Mouse (Mus musculus) hindbrain, embryonic 16.5 days (tissue): ENCODE measurements at regions not wholly inside any gene's neighbourhood (a gene's known extent, or its start where the extent isn't known, plus 50 kb on each side); places are given as distances from the start of the nearest gene placed in this dataset.
"Not testable (repeated sequence)": the region's sequence is repeated elsewhere in the genome, so short reads cannot be mapped to it uniquely, and the experiment has no call there.

ENCODE experiments used
- ATAC-seq: fragments of 200-750 bp; cut with Nextera tagmentation; 2 replicates; pipeline ENCODE4 v1.8.0; 2017; ENCODE audit warnings: moderate TSS enrichment, moderate library complexity
- H3K27ac ChIP-seq: fragments of 300-500 bp; sonication (generic); 2 replicates; pipeline ENCODE4 v1.5.1; 2014; ENCODE audit warnings: low read depth, mild to moderate bottlenecking, control low read depth, low read length, moderate library complexity
- H3K27me3 ChIP-seq: fragments of 300-500 bp; sonication (generic); replicated peaks from 2 replicates; pipeline ENCODE4 v1.6.1; 2014; ENCODE audit warnings: low read length; ENCODE audit not compliant: control insufficient read depth, insufficient read depth
- H3K36me3 ChIP-seq: fragments of 300-500 bp; sonication (generic); 2 replicates; pipeline ENCODE4 v1.6.1; 2014; ENCODE audit warnings: mild to moderate bottlenecking, low read length, moderate library complexity, mixed read lengths; ENCODE audit not compliant: control insufficient read depth, insufficient read depth
- H3K4me1 ChIP-seq: fragments of 300-500 bp; sonication (generic); 2 replicates; pipeline ENCODE4 v1.6.1; 2014; ENCODE audit warnings: low read depth, low read length; ENCODE audit not compliant: control insufficient read depth, insufficient read depth
- H3K4me2 ChIP-seq: fragments of 300-500 bp; sonication (generic); 2 replicates; pipeline ENCODE4 v1.6.1; 2014; ENCODE audit warnings: mild to moderate bottlenecking, low read length, control low read depth, moderate library complexity
- H3K4me3 ChIP-seq: fragments of 300-500 bp; sonication (generic); 2 replicates; pipeline ENCODE4 v1.5.1; 2014; ENCODE audit warnings: mild to moderate bottlenecking, low read length, control low read depth, moderate library complexity
- H3K9ac ChIP-seq: fragments of 300-500 bp; sonication (generic); 2 replicates; pipeline ENCODE4 v1.6.1; 2014; ENCODE audit warnings: low read depth, mild to moderate bottlenecking, control low read depth, low read length, moderate library complexity
- H3K9me3 ChIP-seq: fragments of 300-500 bp; sonication (generic); 2 replicates; pipeline ENCODE4 v1.6.1; 2014; ENCODE audit warnings: mild to moderate bottlenecking, low read length, moderate library complexity; ENCODE audit not compliant: control insufficient read depth
- WGBS: fragments of 180-500 bp; shearing (Covaris S2); extraction: QIAGEN DNeasy Blood & Tissue Kit; methylation state at CpG from one replicate; pipeline ENCODE4 v1.1.7; 2014; 5-methylcytosine and 5-hydroxymethylcytosine counted together

DNA sequence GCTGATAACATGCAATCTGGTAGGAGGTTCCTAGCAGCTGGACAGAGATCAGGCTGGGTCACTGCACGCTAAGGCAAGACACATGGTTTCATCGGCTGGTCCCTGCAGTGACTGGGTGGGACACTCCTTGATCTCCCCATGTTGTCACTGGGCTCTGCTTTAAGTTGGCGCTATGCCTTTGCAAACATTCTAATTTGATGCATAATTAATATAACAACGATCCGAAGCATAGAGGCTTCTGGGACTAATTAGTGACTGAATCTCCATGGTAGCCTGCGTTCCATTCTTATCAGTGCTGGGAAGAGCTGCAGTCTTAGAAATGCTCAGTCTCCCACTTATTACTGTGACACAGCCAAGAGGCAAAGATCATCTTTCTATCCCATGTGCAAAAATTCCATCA, 186.8 kb downstream of the Snx19 start:
- ATAC-seq, result 0 out of 2 replicates have a peak, but pooled peaks have one; percentile 42
- 42% methylated on average over 6 of the region's 6 CpGs for WGBS
- no peaks in the 10 kb centered on the region for H3K36me3 ChIP-seq
- no peak overlapping the region for H3K9ac ChIP-seq
- no peaks in the 10 kb centered on the region for H3K27me3 ChIP-seq
- H3K4me1 ChIP-seq, result peaks cover 5% of the 10 kb centered on the region
- H3K9me3 ChIP-seq, result no peaks in the 10 kb centered on the region
- H3K4me2 ChIP-seq, result no peak overlapping the region
- no peak overlapping the region for H3K4me3 ChIP-seq
- H3K27ac ChIP-seq, result no peak overlapping the region

DNA sequence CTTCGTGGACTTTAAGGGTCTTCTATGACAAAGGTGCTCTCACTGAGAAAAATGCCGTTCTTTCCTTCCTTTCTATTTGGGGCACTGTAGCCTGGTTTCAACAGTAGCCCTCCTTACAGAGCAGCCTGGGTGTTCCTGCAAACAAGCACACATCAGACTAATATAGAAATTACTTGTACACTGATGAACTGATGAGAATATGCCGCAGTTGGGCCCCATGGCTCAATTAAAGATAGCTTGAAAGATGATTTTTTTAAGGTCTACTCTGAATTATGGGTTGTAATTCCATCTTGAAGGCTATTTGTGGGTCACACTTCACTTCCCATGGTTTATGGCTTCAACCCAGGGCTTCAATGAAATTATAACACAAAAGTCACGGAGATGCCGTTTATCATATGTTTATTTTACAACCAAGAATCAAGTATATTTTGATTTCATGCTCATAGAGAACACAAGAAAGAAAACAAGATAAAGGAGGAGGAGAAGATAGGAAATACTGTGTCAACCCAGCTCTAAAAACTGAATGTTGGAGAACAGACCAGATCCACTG, 186.2 kb downstream of the Snx19 start:
- Histone ChIP-seq H3K9ac (no peak overlapping the region), H3K36me3 (no peaks in the 10 kb centered on the region), H3K4me2 (no peak overlapping the region), H3K9me3 (no peaks in the 10 kb centered on the region), H3K4me3 (no peak overlapping the region), H3K27me3 (no peaks in the 10 kb centered on the region), H3K27ac (no peak overlapping the region), H3K4me1 (peaks cover 5% of the 10 kb centered on the region)
- 79% methylated on average over 5 of the region's 5 CpGs for WGBS
- ATAC-seq, result no peak

DNA sequence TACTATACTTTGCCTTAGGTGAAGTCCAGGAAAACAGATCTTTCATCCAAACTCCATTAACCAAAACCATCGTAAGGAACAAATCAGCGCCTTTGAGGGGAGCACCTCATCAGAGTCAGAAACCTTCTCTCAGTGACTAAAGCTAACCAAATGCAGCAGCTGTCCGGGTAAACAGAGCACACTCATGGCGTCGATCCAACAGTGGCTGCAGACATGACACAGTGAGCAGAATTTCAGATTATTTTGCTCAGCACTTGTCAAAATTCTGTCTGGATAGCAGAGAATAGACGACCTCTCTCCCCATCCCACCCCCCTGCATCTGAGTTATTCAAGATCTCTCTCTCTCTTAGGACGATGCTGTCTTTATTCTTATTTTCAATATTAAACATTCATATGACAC, 183.4 kb downstream of the Snx19 start:
- 74% methylated on average over 7 of the region's 7 CpGs for WGBS
- H3K36me3 ChIP-seq, result no peaks in the 10 kb centered on the region

DNA sequence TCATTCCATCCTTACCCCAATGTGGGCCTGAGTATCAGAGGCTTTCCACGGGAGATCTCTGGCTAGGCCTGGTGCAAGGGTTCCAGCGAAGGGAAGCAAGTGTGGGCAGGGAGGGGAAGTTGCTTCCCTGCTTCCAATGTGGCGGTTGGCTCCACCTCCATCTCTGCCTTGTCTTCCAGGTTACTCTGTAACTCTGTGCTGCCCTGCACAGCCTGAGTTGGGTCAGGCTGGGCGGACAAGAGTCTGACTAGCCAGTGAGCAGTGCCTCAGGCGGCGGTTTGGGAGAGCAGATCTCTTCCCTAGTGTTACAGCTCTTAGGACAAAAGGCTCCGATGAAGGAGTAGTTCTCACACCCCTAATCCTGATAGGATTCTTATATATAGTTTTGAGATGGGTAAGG, 172.8 kb downstream of the Snx19 start:
- WGBS, result 64% methylated on average over 7 of the region's 7 CpGs
- Histone ChIP-seq H3K4me3 (no peak overlapping the region), H3K27ac (no peak overlapping the region), H3K4me2 (no peak overlapping the region), H3K9ac (no peak overlapping the region), H3K4me1 (no peaks in the 10 kb centered on the region), H3K36me3 (no peaks in the 10 kb centered on the region), H3K9me3 (no peaks in the 10 kb centered on the region), H3K27me3 (no peaks in the 10 kb centered on the region)
- ATAC-seq, result no peak

More for the DNA sequence above, 183.4 kb downstream of the Snx19 start:
- no peak overlapping the region for H3K4me2 ChIP-seq
- H3K9ac ChIP-seq, result no peak overlapping the region
- H3K4me1 ChIP-seq, result peaks cover 5% of the 10 kb centered on the region
- no peak overlapping the region for H3K27ac ChIP-seq
- no peaks in the 10 kb centered on the region for H3K9me3 ChIP-seq
- no peak for ATAC-seq
- H3K27me3 ChIP-seq, result no peaks in the 10 kb centered on the region
- H3K4me3 ChIP-seq, result no peak overlapping the region

DNA sequence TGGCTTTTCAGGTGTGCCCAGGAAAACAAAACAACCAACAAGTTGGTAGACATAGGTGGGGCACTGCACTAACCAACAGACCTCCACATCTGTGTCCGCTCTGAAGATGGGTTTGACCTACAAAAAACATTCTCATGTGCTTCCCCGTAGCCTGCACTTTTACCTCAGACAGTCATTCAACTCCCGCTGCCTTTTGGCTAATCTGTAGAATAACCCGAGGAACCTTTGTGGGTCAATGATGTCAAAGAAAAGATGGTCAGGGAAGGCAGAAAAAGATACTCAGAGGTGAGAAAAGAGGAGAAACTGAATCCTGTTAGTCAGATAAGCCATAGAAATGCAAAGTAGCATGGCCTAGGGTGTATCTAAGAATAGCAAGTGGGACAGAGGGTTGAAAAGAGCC, 170.8 kb downstream of the Snx19 start:
- no peak overlapping the region for H3K4me3 ChIP-seq
- H3K4me2 ChIP-seq, result no peak overlapping the region
- ATAC-seq, result no peak
- no peak overlapping the region for H3K9ac ChIP-seq
- H3K9me3 ChIP-seq, result no peaks in the 10 kb centered on the region
- WGBS, result 47% methylated on average over 4 of the region's 4 CpGs
- no peak overlapping the region for H3K27ac ChIP-seq
- H3K36me3 ChIP-seq, result no peaks in the 10 kb centered on the region
- H3K4me1 ChIP-seq, result no peaks in the 10 kb centered on the region
- no peaks in the 10 kb centered on the region for H3K27me3 ChIP-seq

DNA sequence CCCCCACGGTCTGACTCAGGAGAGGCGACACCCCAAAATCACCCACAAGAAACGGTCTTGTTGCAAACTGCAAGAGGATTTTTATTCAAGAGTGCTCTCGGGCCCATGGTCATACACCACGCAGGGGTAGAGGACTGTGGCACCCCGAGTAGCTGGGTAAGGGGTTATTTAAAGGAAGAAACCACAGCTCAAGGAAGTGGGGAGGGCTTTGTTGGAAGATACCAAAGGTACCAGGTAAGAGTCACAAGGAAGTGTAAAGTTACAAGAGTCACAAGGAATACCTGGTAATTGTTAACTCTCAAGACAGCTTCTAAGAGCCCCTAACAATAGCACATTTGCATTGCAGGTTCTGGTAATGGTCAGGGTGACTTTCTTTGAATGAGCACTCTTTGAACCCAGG, 170.2 kb downstream of the Snx19 start:
- H3K9ac ChIP-seq, H3K27me3 ChIP-seq, H3K27ac ChIP-seq, H3K4me3 ChIP-seq, H3K36me3 ChIP-seq, H3K4me2 ChIP-seq, ATAC-seq, H3K4me1 ChIP-seq, H3K9me3 ChIP-seq: not testable (repeated sequence)
- WGBS, result 81% methylated on average over 6 of the region's 6 CpGs

DNA sequence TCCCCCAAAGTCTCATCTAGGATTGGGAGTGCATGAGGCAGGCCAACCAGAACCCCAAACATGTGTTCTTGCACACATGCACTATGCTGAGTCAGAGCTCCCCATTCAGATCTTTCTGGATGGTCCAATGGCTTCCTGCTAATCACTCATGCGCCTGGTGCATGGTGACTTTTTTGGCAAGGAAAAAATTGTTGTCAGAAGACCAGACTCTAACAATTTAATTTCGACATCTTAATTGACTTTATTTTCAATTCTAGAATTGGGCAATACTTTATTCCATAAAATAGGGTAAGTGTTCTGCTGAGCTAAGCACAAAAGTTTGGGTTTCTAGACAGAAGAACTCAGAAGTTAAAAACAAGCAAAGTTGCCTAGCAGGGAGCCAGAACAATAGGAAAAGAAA, 165.7 kb downstream of the Snx19 start:
- 99% methylated on average over 2 of the region's 2 CpGs for WGBS
- Histone ChIP-seq H3K27ac (no peak overlapping the region), H3K9ac (no peak overlapping the region), H3K27me3 (no peaks in the 10 kb centered on the region), H3K9me3 (no peaks in the 10 kb centered on the region), H3K4me1 (no peaks in the 10 kb centered on the region; the same call in 1 of the 2 replicates), H3K36me3 (no peaks in the 10 kb centered on the region), H3K4me2 (no peak overlapping the region), H3K4me3 (no peak overlapping the region)
- ATAC-seq, result no peak

DNA sequence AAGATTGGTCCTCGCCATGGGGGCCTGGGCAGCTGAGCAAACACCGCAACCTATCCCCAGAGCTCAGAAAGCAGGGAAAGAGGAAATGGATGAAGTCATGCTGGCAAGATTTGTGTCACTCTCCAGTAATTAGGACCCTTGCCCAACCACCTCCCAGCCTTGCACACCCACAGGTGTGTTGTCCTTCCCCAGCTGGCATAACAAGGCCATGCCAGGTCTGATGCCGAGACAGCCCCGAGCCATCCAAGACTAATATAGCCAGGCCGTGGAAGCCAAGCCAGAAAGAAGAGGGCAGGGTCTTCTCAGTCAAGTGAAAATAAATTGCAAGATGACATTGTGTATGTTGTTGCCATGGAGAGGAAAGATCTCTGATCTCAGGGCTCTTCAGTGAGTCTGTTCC, 164.3 kb downstream of the Snx19 start:
- ATAC-seq, result no peak
- Histone ChIP-seq H3K9ac (no peak overlapping the region), H3K27ac (no peak overlapping the region), H3K9me3 (no peaks in the 10 kb centered on the region), H3K27me3 (no peaks in the 10 kb centered on the region), H3K36me3 (no peaks in the 10 kb centered on the region), H3K4me2 (no peak overlapping the region), H3K4me3 (no peak overlapping the region), H3K4me1 (no peaks in the 10 kb centered on the region; the same call in 1 of the 2 replicates)
- WGBS, result 76% methylated on average over 5 of the region's 5 CpGs

DNA sequence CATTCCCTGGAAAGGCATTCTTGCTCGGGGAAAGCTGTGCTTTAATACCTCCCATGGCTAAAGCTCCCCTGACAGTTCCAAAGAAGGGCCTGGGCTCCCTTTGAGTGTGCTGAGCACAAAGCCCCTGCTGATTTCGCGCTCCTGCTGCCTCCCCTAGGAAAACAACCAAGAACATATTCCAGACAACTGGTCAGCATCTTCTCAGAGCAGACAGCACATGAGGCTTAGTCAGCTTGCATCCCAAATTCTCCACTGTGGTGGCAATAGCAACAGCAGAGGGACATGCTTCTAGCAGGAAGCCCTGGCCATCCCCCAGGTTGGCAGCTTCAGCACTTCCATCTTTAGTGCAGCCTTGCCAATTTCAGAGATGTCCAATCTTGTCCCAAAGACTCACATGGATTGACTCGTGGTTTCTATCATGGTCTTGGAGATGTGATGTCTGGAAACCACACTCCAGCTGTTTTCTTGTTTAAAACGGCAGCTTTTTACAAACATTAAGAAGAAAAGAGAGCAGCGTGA, 163.8 kb downstream of the Snx19 start:
- no peaks in the 10 kb centered on the region for H3K36me3 ChIP-seq
- H3K27ac ChIP-seq, result no peak overlapping the region
- H3K4me2 ChIP-seq, result no peak overlapping the region
- no peaks in the 10 kb centered on the region; the same call in 1 of the 2 replicates for H3K4me1 ChIP-seq
- no peak overlapping the region for H3K4me3 ChIP-seq
- H3K27me3 ChIP-seq, result no peaks in the 10 kb centered on the region
- H3K9me3 ChIP-seq, result no peaks in the 10 kb centered on the region
- no peak for ATAC-seq
- WGBS, result 61% methylated on average over 6 of the region's 6 CpGs
- no peak overlapping the region for H3K9ac ChIP-seq
